Mouse (Mus musculus): ENCODE results near the gene Klhdc1. TPM values are rescaled to one million over a fixed set of nuclear protein-coding genes. Genes with fewer than 3 reads are reported as not detected.

Klhdc1 gene
- 26.4 TPM for polyA plus RNA-seq (2017; shearing (Covaris generic))

GRCm38 (mm10) chr12:69240876-69241275 lies at the start of gene Klhdc1:
Gene Klhdc1, plus strand, starts transcription at chr12:69241176.

DNA sequence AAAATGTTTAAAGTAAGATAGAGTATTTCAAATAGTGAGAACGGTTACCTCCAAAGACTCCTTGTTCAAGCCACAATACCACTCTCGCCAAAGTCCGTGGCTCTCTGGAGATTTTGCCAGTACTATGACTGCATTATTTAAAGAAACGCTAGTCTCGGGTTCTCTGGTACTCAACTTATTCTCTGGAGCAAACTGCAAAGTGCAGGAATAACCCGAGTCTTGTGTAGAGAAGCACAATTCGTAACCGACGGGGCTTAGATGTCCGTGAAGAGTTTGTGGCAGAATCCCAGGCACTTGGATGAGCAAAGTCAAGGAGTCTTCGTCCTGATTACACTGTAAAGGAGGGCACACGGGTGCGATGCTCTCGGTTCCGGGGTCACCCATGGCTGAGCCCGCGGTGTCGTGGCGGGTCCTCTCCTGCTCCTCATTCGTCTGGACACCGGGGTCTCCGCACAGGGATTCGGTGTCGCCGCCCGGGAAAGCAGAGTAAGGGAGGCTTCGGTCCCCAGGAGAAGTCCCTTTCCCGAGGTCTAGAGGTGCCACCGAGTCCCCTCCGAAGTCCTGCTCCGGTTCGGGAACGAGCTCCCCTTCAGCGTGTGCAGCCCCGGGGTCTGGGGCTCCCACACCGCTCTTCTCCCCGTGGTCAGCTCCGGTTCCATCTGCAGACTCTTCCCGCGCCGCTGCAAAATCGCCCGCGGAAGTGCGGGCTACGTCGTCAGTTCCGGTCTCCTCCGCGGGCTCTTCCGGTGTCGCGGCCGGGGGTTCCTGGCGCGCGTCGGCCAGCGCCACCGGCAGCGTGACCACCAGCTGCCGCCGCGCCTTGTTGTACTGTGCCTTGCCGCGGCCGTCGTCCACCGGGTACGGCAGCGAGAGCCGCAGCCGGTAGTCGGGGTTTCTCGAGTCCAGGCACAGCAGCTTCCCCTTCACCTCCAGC lies 44.3 kb upstream of the Klhdc1 start, which contains the start of gene Gm49383:
Gene Gm49383, minus strand, starts transcription at position 661 of the 934 bp plus-strand sequence.

GRCm38 (mm10) chr12:69198164-69198535 lies 42.8 kb upstream of the Klhdc1 start, which contains the start of gene Dnaaf2:
Gene Dnaaf2, minus strand, starts transcription at chr12:69198429.

GRCm38 (mm10) chr12:69204052-69204833 lies 36.7 kb upstream of the Klhdc1 start, which contains the start of gene Gm49384:
Gene Gm49384, minus strand, starts transcription at chr12:69204267.

GRCm38 (mm10) chr12:69227776-69228466 lies 13.1 kb upstream of the Klhdc1 start, which contains the start of gene Pole2:
Gene Pole2, minus strand, starts transcription at chr12:69228195.

DNA sequence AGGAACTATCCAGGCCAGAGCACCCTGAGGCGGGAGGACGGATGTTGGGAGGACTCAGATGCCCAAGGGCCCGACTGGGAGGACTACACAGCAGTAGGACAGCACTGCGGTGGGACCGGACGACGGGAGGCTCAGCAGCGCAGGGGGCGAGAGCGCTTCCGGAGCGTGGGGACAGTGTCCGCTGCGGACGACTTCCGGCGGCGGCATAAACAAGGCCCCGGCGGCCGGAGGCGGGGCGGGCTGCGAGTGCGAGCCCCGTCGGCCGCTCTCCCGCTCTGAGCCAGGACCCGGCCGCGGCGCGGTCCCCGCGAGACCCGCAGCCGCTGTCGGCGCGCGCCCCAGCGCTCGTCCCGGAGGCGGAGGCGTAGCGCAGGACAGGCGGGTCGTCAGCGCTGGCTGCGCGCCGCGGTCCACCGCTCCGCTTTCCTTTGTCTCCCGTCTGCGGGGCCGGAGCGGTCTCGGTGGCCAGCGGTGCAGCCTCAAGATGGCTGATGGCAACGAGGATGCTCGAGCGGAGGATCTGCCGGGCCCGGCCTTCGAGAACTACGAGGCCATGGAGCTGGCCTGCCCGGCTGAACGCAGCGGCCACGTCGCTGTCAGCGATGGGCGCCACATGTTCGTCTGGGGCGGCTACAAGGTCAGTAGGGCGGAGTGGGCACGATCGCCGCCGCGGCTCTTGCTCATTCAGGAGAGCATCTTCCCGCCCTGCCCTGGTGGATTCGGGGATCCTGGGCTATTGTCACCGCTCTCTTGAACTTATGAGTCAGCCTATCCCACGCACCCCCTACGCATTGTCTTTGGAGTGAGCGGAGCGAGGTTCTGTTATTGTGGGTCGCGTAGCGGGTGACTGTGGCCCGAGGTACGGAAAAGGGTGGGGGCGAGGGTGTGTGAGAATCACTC lies 55.8 kb downstream of the Klhdc1 start, which contains the start of gene Klhdc2:
Gene Klhdc2, plus strand, starts transcription at position 171 of the 900 bp plus-strand sequence.

Other genes with a start within 250 kb of the Klhdc1 start
- 2,794 TPM for gene Rps29, start 82.0 kb upstream of the Klhdc1 start, polyA plus RNA-seq (2017; shearing (Covaris generic))
- 1.2 TPM for gene Lrr1, start 72.4 kb upstream of the Klhdc1 start, polyA plus RNA-seq (2017; shearing (Covaris generic))
- gene Rpl36al, start 57.1 kb upstream of the Klhdc1 start, polyA plus RNA-seq (2017; shearing (Covaris generic)) = 505 TPM
- gene Mgat2, start 57.0 kb upstream of the Klhdc1 start, polyA plus RNA-seq (2017; shearing (Covaris generic)) = 10.8 TPM
- gene Gm49383, start 44.1 kb upstream of the Klhdc1 start, polyA plus RNA-seq (2017; shearing (Covaris generic)) = 23.6 TPM
- 7.3 TPM for gene Dnaaf2, start 42.7 kb upstream of the Klhdc1 start, polyA plus RNA-seq (2017; shearing (Covaris generic))
- 25.9 TPM for gene Gm49384, start 36.9 kb upstream of the Klhdc1 start, polyA plus RNA-seq (2017; shearing (Covaris generic))
- 9.6 TPM for gene Pole2, start 13.0 kb upstream of the Klhdc1 start, polyA plus RNA-seq (2017; shearing (Covaris generic))
- 15.9 TPM for gene Klhdc2, start 55.5 kb downstream of the Klhdc1 start, polyA plus RNA-seq (2017; shearing (Covaris generic))
- 151 TPM for gene Nemf, start 116.0 kb downstream of the Klhdc1 start, polyA plus RNA-seq (2017; shearing (Covaris generic))
- 13.5 TPM for gene Arf6, start 131.0 kb downstream of the Klhdc1 start, polyA plus RNA-seq (2017; shearing (Covaris generic))
- not detected for gene Gm9887, start 131.3 kb downstream of the Klhdc1 start, polyA plus RNA-seq (2017; shearing (Covaris generic))